9 mouse cellular contexts compared by ENCODE assay signal in the genomic region with DNA sequence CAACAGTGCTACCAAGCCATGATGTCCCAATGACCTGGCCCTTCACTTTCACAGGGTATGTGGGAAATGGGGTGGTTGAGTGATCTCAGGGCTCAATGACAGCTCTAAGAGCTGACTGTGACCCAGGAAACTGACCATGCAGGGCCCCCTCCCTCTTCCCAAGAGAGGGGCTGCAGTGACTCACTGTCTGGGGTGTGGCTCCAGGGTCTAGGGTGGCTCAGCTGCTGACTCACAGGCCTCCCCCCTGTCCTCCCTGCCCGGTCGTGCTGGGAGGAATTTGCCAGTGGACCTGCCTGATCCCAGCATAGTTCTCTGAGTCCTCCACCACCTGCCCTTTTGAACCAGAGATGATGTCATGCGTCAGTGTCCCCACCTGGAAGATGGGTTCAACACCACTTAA. TPM values are rescaled to one million over a fixed set of nuclear protein-coding genes. Genes with fewer than 3 reads are reported as not detected.
DNase-seq lines count a peak whose midpoint lies in the region; ATAC-seq and TF ChIP-seq lines count a peak whose summit lies in the region.
"Had no signal": no experiment of that assay in that cellular context is flagged by ENCODE, and none has a peak within 500 bp of the region (broad histone marks: within the 10 kb centered on the region; RNA-seq: fewer than 3 reads in every experiment).

No protein-coding gene starts in this region.

- H3K9ac ChIP-seq in hindbrain, embryonic 12.5 days: no peak overlapping the region
- no peak overlapping the region for H3K9ac ChIP-seq in hindbrain, embryonic 14.5 days
- H3K9ac ChIP-seq in intestine, embryonic 14.5 days (ENCODE audit: low read length): no peak overlapping the region
- H3K9ac ChIP-seq in forebrain, embryonic 15.5 days (replicated peaks): no peak overlapping the region

- H3K27me3 ChIP-seq in hindbrain, embryonic 12.5 days: no peaks in the 10 kb centered on the region
- H3K27me3 ChIP-seq in hindbrain, embryonic 14.5 days (ENCODE audit: control insufficient read depth, insufficient read depth, low read length): 0 out of 2 replicates have a peak, but pooled peaks cover under 1% of the 10 kb centered on the region
- H3K27me3 ChIP-seq in intestine, embryonic 14.5 days (replicated peaks; ENCODE audit: control insufficient read depth, insufficient read depth, low read length): no peaks in the 10 kb centered on the region
- no peaks in the 10 kb centered on the region for H3K27me3 ChIP-seq in forebrain, embryonic 15.5 days

- H3K36me3 ChIP-seq in hindbrain, embryonic 12.5 days: 0 out of 2 replicates have a peak, but pooled peaks cover 11% of the 10 kb centered on the region
- peaks cover 7% of the 10 kb centered on the region for H3K36me3 ChIP-seq in hindbrain, embryonic 14.5 days (replicated peaks; ENCODE audit: control insufficient read depth, insufficient read depth)
- peaks cover 22% of the 10 kb centered on the region for H3K36me3 ChIP-seq in intestine, embryonic 14.5 days (ENCODE audit: control insufficient read depth, insufficient read depth, low read length)
- H3K36me3 ChIP-seq in forebrain, embryonic 15.5 days: no peaks in the 10 kb centered on the region

- H3K4me3 ChIP-seq in hindbrain, embryonic 12.5 days: no peak overlapping the region
- no peak overlapping the region for H3K4me3 ChIP-seq in hindbrain, embryonic 14.5 days (replicated peaks; ENCODE audit: low read length)
- no peak overlapping the region for H3K4me3 ChIP-seq in cortical plate, adult 2 months (ENCODE audit: insufficient read depth, low read length)
- no peak overlapping the region for H3K4me3 ChIP-seq in intestine, embryonic 14.5 days (ENCODE audit: low read depth, low read length)
- H3K4me3 ChIP-seq in forebrain, embryonic 15.5 days: no peak overlapping the region

- WGBS in hindbrain, embryonic 12.5 days: 80% methylated on average over 3 of the region's 3 CpGs
- WGBS in hindbrain, embryonic 14.5 days: 82% methylated on average over 3 of the region's 3 CpGs
- WGBS in intestine, embryonic 14.5 days: 45% methylated on average over 3 of the region's 3 CpGs
- WGBS in forebrain, embryonic 15.5 days: 83% methylated on average over 3 of the region's 3 CpGs

- peaks cover 22% of the 10 kb centered on the region for H3K4me1 ChIP-seq in hindbrain, embryonic 12.5 days
- peaks cover 13% of the 10 kb centered on the region; the same call in 1 of the 2 replicates for H3K4me1 ChIP-seq in hindbrain, embryonic 14.5 days (replicated peaks; ENCODE audit: control insufficient read depth, insufficient read depth, low read length)
- peaks cover 16% of the 10 kb centered on the region for H3K4me1 ChIP-seq in cortical plate, adult 2 months (ENCODE audit: control insufficient read depth, insufficient read depth, low read length)
- peaks cover 65% of the 10 kb centered on the region for H3K4me1 ChIP-seq in intestine, embryonic 14.5 days (replicated peaks; ENCODE audit: control insufficient read depth, insufficient read depth, low read length)
- peaks cover 16% of the 10 kb centered on the region for H3K4me1 ChIP-seq in forebrain, embryonic 15.5 days

- no peak for ATAC-seq in hindbrain, embryonic 12.5 days (ENCODE audit: low FRiP score)
- no peak for ATAC-seq in hindbrain, embryonic 14.5 days (ENCODE audit: low FRiP score)
- ATAC-seq in intestine, embryonic 14.5 days (replicated peaks; ENCODE audit: low FRiP score, low TSS enrichment, low read depth): no peak
- no peak for ATAC-seq in megakaryocyte progenitor cell, adult 5-6 weeks (replicated peaks; ENCODE audit: poor library complexity)
- no peak for ATAC-seq in forebrain, embryonic 15.5 days (replicated peaks)

- no peak for TF ChIP-seq CTCF in cortical plate, adult 2 months (IDR thresholded peaks at IDR 0.05; ENCODE audit: extremely low read depth, insufficient read depth, low read length)

- DNase-seq in hindbrain, embryonic 14.5 days (ENCODE audit: low spot score): no peak
- DNase-seq in intestine, embryonic 14.5 days (ENCODE audit: low spot score): no peak
- DNase-seq in lung, postnatal 4 days: peak; percentile 61 to 75
- no peak for DNase-seq in layer of hippocampus, postnatal 10 days (ENCODE audit: low spot score in 2 of 2)

- TF ChIP-seq POLR2A in cortical plate, adult 2 months (IDR thresholded peaks at IDR 0.05; ENCODE audit: extremely low read depth, insufficient read depth, low read length): no peak

- peak overlapping the region; percentile 86; the same call in 1 of the 2 replicates for H3K27ac ChIP-seq in hindbrain, embryonic 12.5 days
- H3K27ac ChIP-seq in hindbrain, embryonic 14.5 days: no peak overlapping the region
- peak overlapping the region; percentile 47 for H3K27ac ChIP-seq in cortical plate, adult 2 months (ENCODE audit: insufficient read depth, low read length)
- peak overlapping the region; percentile 96 for H3K27ac ChIP-seq in intestine, embryonic 14.5 days (ENCODE audit: low read depth)
- no peak overlapping the region for H3K27ac ChIP-seq in forebrain, embryonic 15.5 days (replicated peaks)

- H3K9me3 ChIP-seq in hindbrain, embryonic 12.5 days (replicated peaks): no peaks in the 10 kb centered on the region
- no peaks in the 10 kb centered on the region for H3K9me3 ChIP-seq in hindbrain, embryonic 14.5 days (ENCODE audit: control insufficient read depth, low read length)
- no peaks in the 10 kb centered on the region for H3K9me3 ChIP-seq in intestine, embryonic 14.5 days (ENCODE audit: control insufficient read depth, low read length)
- H3K9me3 ChIP-seq in forebrain, embryonic 15.5 days: no peaks in the 10 kb centered on the region

- H3K4me2 ChIP-seq in hindbrain, embryonic 12.5 days (replicated peaks): no peak overlapping the region
- H3K4me2 ChIP-seq in hindbrain, embryonic 14.5 days (replicated peaks): no peak overlapping the region
- peak overlapping the region; percentile 48; the same call in 1 of the 2 replicates for H3K4me2 ChIP-seq in intestine, embryonic 14.5 days (ENCODE audit: low read length)
- no peak overlapping the region for H3K4me2 ChIP-seq in forebrain, embryonic 15.5 days (replicated peaks)

RNA-seq across cellular contexts. Expression of a gene that starts 8.2 kb away (rescaled TPM):
- 11.7 and 13.4 TPM in 2 replicates for polyA plus RNA-seq in hindbrain, embryonic 12.5 days (2016; fragmentation: Nextera tagmentation; extraction: Ambion mirVana)
- 8.0 TPM in 2 replicates for polyA plus RNA-seq in hindbrain, embryonic 14.5 days (2014; fragmentation: Nextera tagmentation; extraction: Ambion mirVana)
- 35.5 and 46.0 TPM in 2 replicates for polyA plus RNA-seq in cortical plate, adult 2 months (2012; rRNA removed)
- 36.4 and 42.6 TPM in 2 replicates for polyA plus RNA-seq in intestine, embryonic 14.5 days (2014; fragmentation: Nextera tagmentation; extraction: Ambion mirVana)
- total RNA-seq in megakaryocyte progenitor cell, adult 5-6 weeks (2015): 13.6 and 13.8 TPM in 2 replicates
- 14.0 and 18.4 TPM in 2 replicates for total RNA-seq in megakaryocyte progenitor cell, adult 5-6 weeks (2017)
- 10 to 100 TPM; 10.5 to 11.6 TPM for total RNA-seq in layer of hippocampus, postnatal 10 days (2021)
- polyA plus RNA-seq in forebrain, embryonic 15.5 days (2015; fragmentation: Nextera tagmentation; extraction: Ambion mirVana): 5.4 and 6.8 TPM in 2 replicates

RNA-seq across cellular contexts. Expression of a gene that starts 12.5 kb away (rescaled TPM):
- 94.0 and 97.8 TPM in 2 replicates for polyA plus RNA-seq in hindbrain, embryonic 12.5 days (2016; fragmentation: Nextera tagmentation; extraction: Ambion mirVana)
- polyA plus RNA-seq in hindbrain, embryonic 14.5 days (2014; fragmentation: Nextera tagmentation; extraction: Ambion mirVana): 146 and 149 TPM in 2 replicates
- polyA plus RNA-seq in cortical plate, adult 2 months (2012; rRNA removed): 127 and 138 TPM in 2 replicates
- 139 and 142 TPM in 2 replicates for polyA plus RNA-seq in intestine, embryonic 14.5 days (2014; fragmentation: Nextera tagmentation; extraction: Ambion mirVana)
- 29.8 and 32.4 TPM in 2 replicates for total RNA-seq in megakaryocyte progenitor cell, adult 5-6 weeks (2015)
- 11.2 and 21.6 TPM in 2 replicates for total RNA-seq in megakaryocyte progenitor cell, adult 5-6 weeks (2017)
- 100 to 1,000 TPM; 125 to 130 TPM for total RNA-seq in layer of hippocampus, postnatal 10 days (2021)
- polyA plus RNA-seq in forebrain, embryonic 15.5 days (2015; fragmentation: Nextera tagmentation; extraction: Ambion mirVana): 99.2 and 104 TPM in 2 replicates

RNA-seq across cellular contexts. Expression of a gene that starts 12.7 kb away (rescaled TPM):
- polyA plus RNA-seq in hindbrain, embryonic 12.5 days (2016; fragmentation: Nextera tagmentation; extraction: Ambion mirVana): 180 and 183 TPM in 2 replicates
- polyA plus RNA-seq in hindbrain, embryonic 14.5 days (2014; fragmentation: Nextera tagmentation; extraction: Ambion mirVana): 188 and 201 TPM in 2 replicates
- polyA plus RNA-seq in cortical plate, adult 2 months (2012; rRNA removed): 172 and 173 TPM in 2 replicates
- 252 and 269 TPM in 2 replicates for polyA plus RNA-seq in intestine, embryonic 14.5 days (2014; fragmentation: Nextera tagmentation; extraction: Ambion mirVana)
- total RNA-seq in megakaryocyte progenitor cell, adult 5-6 weeks (2015): 45.3 and 49.7 TPM in 2 replicates
- total RNA-seq in megakaryocyte progenitor cell, adult 5-6 weeks (2017): 98.1 and 104 TPM in 2 replicates
- total RNA-seq in layer of hippocampus, postnatal 10 days (2021): 100 to 1,000 TPM; 141 to 158 TPM
- polyA plus RNA-seq in forebrain, embryonic 15.5 days (2015; fragmentation: Nextera tagmentation; extraction: Ambion mirVana): 211 and 214 TPM in 2 replicates

RNA-seq across cellular contexts. Expression of a gene that starts 18.9 kb away (rescaled TPM):
- 0.19 TPM in 1 of 2 replicates, not detected in the other for polyA plus RNA-seq in hindbrain, embryonic 12.5 days (2016; fragmentation: Nextera tagmentation; extraction: Ambion mirVana)
- 0.19 TPM in 1 of 2 replicates, not detected in the other for polyA plus RNA-seq in hindbrain, embryonic 14.5 days (2014; fragmentation: Nextera tagmentation; extraction: Ambion mirVana)
- polyA plus RNA-seq in cortical plate, adult 2 months (2012; rRNA removed): not detected in 2 replicates
- polyA plus RNA-seq in intestine, embryonic 14.5 days (2014; fragmentation: Nextera tagmentation; extraction: Ambion mirVana): 9.1 and 10.7 TPM in 2 replicates
- total RNA-seq in megakaryocyte progenitor cell, adult 5-6 weeks (2015): 0.12 TPM in 1 of 2 replicates, not detected in the other
- total RNA-seq in megakaryocyte progenitor cell, adult 5-6 weeks (2017): not detected in 2 replicates
- total RNA-seq in layer of hippocampus, postnatal 10 days (2021): not detected
- 0.34 TPM in 1 of 2 replicates, not detected in the other for polyA plus RNA-seq in forebrain, embryonic 15.5 days (2015; fragmentation: Nextera tagmentation; extraction: Ambion mirVana)
- total RNA-seq: gastrocnemius, adult 8-10 months had no signal

Comparison
In these comparisons a context has a peak if more than half of its experiments do, and no peak if none do; other contexts are left out.
1. H3K27ac ChIP-seq: peak in hindbrain, embryonic 12.5 days (single experiment), cortical plate, adult 2 months (single experiment) and intestine, embryonic 14.5 days (single experiment); none in hindbrain, embryonic 14.5 days (single experiment) and forebrain, embryonic 15.5 days (single experiment).
2. DNase-seq: peak in lung, postnatal 4 days (2 of 2); none in hindbrain, embryonic 14.5 days (single experiment), intestine, embryonic 14.5 days (single experiment) and layer of hippocampus, postnatal 10 days (0 of 2).